Mouse (Mus musculus) stomach, postnatal 0 days (tissue): ENCODE results near the gene Asf1a.

Source experiments
- CTCF ChIP-seq: IDR thresholded peaks from 2 replicates; pipeline ENCODE4 v1.5.1; 2016; ENCODE audit warnings: antibody characterized with exemption, low read depth, mild to moderate bottlenecking, moderate library complexity
- EP300 ChIP-seq: optimal IDR thresholded peaks from 2 replicates; pipeline ENCODE3; 2016; ENCODE audit warnings: antibody characterized with exemption

DNA sequence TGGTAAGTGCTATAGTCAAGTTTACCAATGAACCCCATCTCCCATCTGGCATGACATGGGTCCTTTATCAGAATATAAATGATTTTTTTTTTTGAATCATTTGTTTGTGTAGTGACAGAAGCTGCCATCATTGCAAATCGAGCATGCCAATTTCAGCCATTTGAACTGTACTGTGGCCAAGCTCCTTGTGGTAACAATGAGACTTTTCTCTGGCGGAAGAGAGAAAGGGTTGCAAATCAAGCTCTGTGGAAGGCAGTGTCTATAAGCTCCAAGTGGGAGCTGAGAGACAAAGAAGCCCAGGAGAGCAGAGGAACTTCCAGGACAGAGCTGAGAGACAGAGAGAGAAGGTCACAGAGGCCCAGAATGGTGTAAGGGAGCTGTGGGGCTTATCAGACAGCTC is 31.0 kb upstream of the Asf1a start:
- no peak for TF ChIP-seq CTCF
- no peak for TF ChIP-seq EP300
